Mouse (Mus musculus): Measurements from ENCODE around the gene Cib1. TPM values are rescaled to one million over a fixed set of nuclear protein-coding genes. Genes with fewer than 3 reads are reported as not detected.

Cib1 gene
- total RNA-seq, 1 experiment from 2014 or later, result 62.4 TPM

- DNase-seq, result no peak
Measured at GRCm38 (mm10) chr7:80183969-80184368, 48.6 kb downstream of the Cib1 start.

- DNase-seq, result no peak
Measured at GRCm38 (mm10) chr7:80183466-80183865, 49.1 kb downstream of the Cib1 start.

- DNase-seq, result no peak
Measured at GRCm38 (mm10) chr7:80182139-80182538, 50.5 kb downstream of the Cib1 start.

- DNase-seq, result no peak
Measured at GRCm38 (mm10) chr7:80181078-80181477, 51.5 kb downstream of the Cib1 start.

- no peak for DNase-seq
Measured at GRCm38 (mm10) chr7:80180202-80180601, 52.4 kb downstream of the Cib1 start.

GRCm38 (mm10) chr7:80179790-80180189, 52.8 kb downstream of the Cib1 start:
- DNase-seq, result no peak

- no peak for DNase-seq
Measured at GRCm38 (mm10) chr7:80179327-80179726, 53.3 kb downstream of the Cib1 start.

- DNase-seq, result no peak
Measured at GRCm38 (mm10) chr7:80178037-80178729, 54.4 kb downstream of the Cib1 start.

GRCm38 (mm10) chr7:80177438-80177837, 55.2 kb downstream of the Cib1 start:
- no peak for DNase-seq

Other genes starting within 250 kb of the Cib1 start
- gene Zfp710, start 208.0 kb downstream of the Cib1 start, total RNA-seq (2021), result 18.5 and 21.4 TPM in 2 replicates
- gene Idh2, start 117.4 kb downstream of the Cib1 start, total RNA-seq (2021), result 152 and 173 TPM in 2 replicates
- 68.9 and 70.0 TPM in 2 replicates for gene Sema4b, start 46.0 kb downstream of the Cib1 start, total RNA-seq (2021)
- gene Gdpgp1, start 52 bp upstream of the Cib1 start, total RNA-seq (2021), result 5.6 and 6.0 TPM in 2 replicates
- gene Ttll13, start 13.6 kb upstream of the Cib1 start, total RNA-seq (2021), result 0.57 and 2.1 TPM in 2 replicates
- gene Ngrn, start 28.4 kb upstream of the Cib1 start, total RNA-seq (2021), result 50.3 and 64.1 TPM in 2 replicates
- gene Vps33b, start 36.8 kb upstream of the Cib1 start, total RNA-seq (2021), result 23.9 and 29.9 TPM in 2 replicates
- gene Prc1, start 61.6 kb upstream of the Cib1 start, total RNA-seq (2021), result 17.8 and 23.2 TPM in 2 replicates
- gene Rccd1, start 91.6 kb upstream of the Cib1 start, total RNA-seq (2021), result 15.4 and 19.1 TPM in 2 replicates
- 47.0 and 49.5 TPM in 2 replicates for gene Unc45a, start 108.2 kb upstream of the Cib1 start, total RNA-seq (2021)
- gene Hddc3, start 110.3 kb upstream of the Cib1 start, total RNA-seq (2021), result 32.8 and 37.9 TPM in 2 replicates
- gene Man2a2, start 138.6 kb upstream of the Cib1 start, total RNA-seq (2021), result 92.6 and 109 TPM in 2 replicates
- gene Fes, start 155.1 kb upstream of the Cib1 start, total RNA-seq (2021), result 10.0 and 12.0 TPM in 2 replicates
- gene Furin, start 172.6 kb upstream of the Cib1 start, total RNA-seq (2021), result 157 and 167 TPM in 2 replicates

Measured in adrenal gland, postnatal 25 days (tissue).